Mouse (Mus musculus): ENCODE data around the gene Sntn. TPM values are rescaled to one million over a fixed set of nuclear protein-coding genes. Genes with fewer than 3 reads are reported as not detected.

Gene Sntn
- not detected in 2 replicates for total RNA-seq (2015; ENCODE audit: low replicate concordance)
- not detected in 2 replicates for total RNA-seq (2017; ENCODE audit: low replicate concordance)

- ATAC-seq (replicated peaks; ENCODE audit: low FRiP score, poor library complexity, severe bottlenecking): no peak
Observed at GRCm38 (mm10) chr14:13670576-13670975, at the start of gene Sntn. Gene Sntn (plus strand): TSS chr14:13670876.

GRCm38 (mm10) chr14:13649865-13650264, 20.8 kb upstream of the Sntn start:
- ATAC-seq (replicated peaks; ENCODE audit: low FRiP score, poor library complexity, severe bottlenecking): no peak

GRCm38 (mm10) chr14:13651039-13651438, 19.6 kb upstream of the Sntn start:
- ATAC-seq (replicated peaks; ENCODE audit: low FRiP score, poor library complexity, severe bottlenecking): no peak

GRCm38 (mm10) chr14:13651541-13652298, 19.0 kb upstream of the Sntn start:
- no peak for ATAC-seq (replicated peaks; ENCODE audit: low FRiP score, poor library complexity, severe bottlenecking)

- no peak for ATAC-seq (replicated peaks; ENCODE audit: low FRiP score, poor library complexity, severe bottlenecking)
Observed at GRCm38 (mm10) chr14:13686716-13687115, 16.0 kb downstream of the Sntn start.

GRCm38 (mm10) chr14:13690426-13690825, 19.8 kb downstream of the Sntn start:
- no peak for ATAC-seq (replicated peaks; ENCODE audit: low FRiP score, poor library complexity, severe bottlenecking)

GRCm38 (mm10) chr14:13732263-13732662, 61.6 kb downstream of the Sntn start:
- no peak for ATAC-seq (replicated peaks; ENCODE audit: low FRiP score, poor library complexity, severe bottlenecking)

Other genes with a start within 250 kb of the Sntn start
- gene Gm281, start 243.6 kb downstream of the Sntn start, total RNA-seq (2015; ENCODE audit: low replicate concordance): not detected in 2 replicates
- gene Gm281, start 243.6 kb downstream of the Sntn start, total RNA-seq (2017; ENCODE audit: low replicate concordance): not detected in 2 replicates

All from erythroid progenitor cell, adult 5-6 weeks (primary cell).